Comparison of ENCODE assay signal across 28 mouse cellular contexts in the genomic region with DNA sequence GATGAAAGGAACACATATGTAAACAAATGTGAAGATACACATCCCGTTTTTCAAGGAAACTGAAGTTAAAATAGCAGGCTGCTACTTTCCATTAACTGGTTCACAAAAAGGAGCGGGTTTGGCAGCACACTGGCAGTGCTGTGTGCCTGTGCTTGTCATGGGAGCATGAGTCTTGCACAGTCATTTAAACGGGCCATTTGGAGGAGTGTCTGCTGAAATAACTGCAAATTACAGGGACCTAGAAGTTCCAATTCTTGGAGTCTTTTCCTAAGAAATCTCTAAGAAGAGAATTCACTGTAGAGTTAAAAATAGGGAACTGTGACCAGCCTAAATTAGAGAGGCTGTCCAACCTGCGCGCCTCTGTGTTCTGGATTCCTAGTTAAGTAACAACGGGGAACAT.
DNase-seq lines count a peak whose midpoint lies in the region; TF ChIP-seq lines count a peak whose summit lies in the region.
"Had no signal": no experiment of that assay in that cellular context is flagged by ENCODE, and none has a peak within 500 bp of the region (broad histone marks: within the 10 kb centered on the region; RNA-seq: fewer than 3 reads in every experiment).

No protein-coding gene starts in this region.

- no peak overlapping the region for H3K4me3 ChIP-seq in left cerebral cortex, adult 2 months
- H3K4me3 ChIP-seq: erythroblast, embryonic 14.5 days; gastrocnemius, adult 2 months; hindbrain, embryonic 13.5 days; limb, embryonic 10.5 days; limb, embryonic 15.5 days; liver, embryonic 13.5 days; midbrain, embryonic 12.5 days; neural tube, embryonic 13.5 days had no signal

- intact Hi-C loops in left cerebral cortex, postnatal 4 days (cut with DNase I): no loop called here
- intact Hi-C loops in left cerebral cortex, adult 2 months (cut with DNase I): no loop called here

- H3K27ac ChIP-seq in left cerebral cortex, adult 2 months: peak overlapping the region; percentile 72
- H3K27ac ChIP-seq: gastrocnemius, adult 2 months; hindbrain, embryonic 13.5 days; limb, embryonic 10.5 days; limb, embryonic 15.5 days; liver, embryonic 13.5 days; midbrain, embryonic 12.5 days; neural tube, embryonic 13.5 days had no signal

- TF ChIP-seq CTCF in left cerebral cortex, adult 2 months (IDR thresholded peaks at IDR 0.05): no peak

- peak; percentile 12 to 36 for DNase-seq in left cerebral cortex, adult 18-20 months (ENCODE audit: low spot score in 2 of 2)
- no peak for DNase-seq in left cerebral cortex, postnatal 4 days
- DNase-seq in right cerebral cortex, adult 2 months (ENCODE audit: low spot score in 2 of 2): peak; percentile 30 to 35
- DNase-seq in right cerebral cortex, postnatal 4 days: no peak
- DNase-seq in left cerebral cortex, adult 2 months (ENCODE audit: extremely low spot score in 1 of 2, low spot score in 2 of 2): no peak
- peak; percentile 44 for DNase-seq in telencephalon, adult 2 months (ENCODE audit: low read depth, low spot score)
- DNase-seq in cerebellum, adult 11 months: no peak
- DNase-seq: adrenal gland, postnatal 25 days; B cell, adult 2 months; cerebellum, adult 2 months; cerebellum, postnatal 14 days; gastrocnemius, adult 2 months; gastrocnemius, postnatal 36 days; heart, adult 18-20 months; heart, postnatal 4 days; kidney, adult 8-10 months; kidney, postnatal 14 days; liver, embryonic 13.5 days; lung, adult 18-20 months; lung, postnatal 36 days; thymus, adult 18-20 months; thymus, postnatal 25 days had no signal

Comparison
In these comparisons a context has a peak if more than half of its experiments do, and no peak if none do; other contexts are left out.
1. DNase-seq: peak in left cerebral cortex, adult 18-20 months (2 of 2), right cerebral cortex, adult 2 months (2 of 2) and telencephalon, adult 2 months (single experiment); none in left cerebral cortex, postnatal 4 days (single experiment), right cerebral cortex, postnatal 4 days (single experiment), left cerebral cortex, adult 2 months (0 of 2) and cerebellum, adult 11 months (single experiment).